Mouse (Mus musculus) gastrocnemius, adult 18-20 months (tissue): ENCODE measurements around the gene Nell2. TPM values are rescaled to one million over a fixed set of nuclear protein-coding genes. Genes with fewer than 3 reads are reported as not detected.
"Not testable (repeated sequence)": the region's sequence is repeated elsewhere in the genome, so short reads cannot be mapped to it uniquely, and the experiment has no call there.

ENCODE experiments used
- DNase-seq: peaks from one replicate; pipeline ENCODE4 v3.0.0; 2021; ENCODE audit warnings: low spot score
- long read RNA-seq, 2 experiments: library from polyadenylated mRNA; stranded (forward); transcript quantifications; one replicate each; pipeline ENCODE4 v2.0.0; 2021
- total RNA-seq, 2 experiments: library from RNA; stranded (reverse); gene quantifications; 2 replicates each; pipeline ENCODE4 v1.2.3; 2021

The Nell2 gene
- under 1 TPM in 1 of 2 experiments, not detected in 1; 0.33 TPM for total RNA-seq
- long read RNA-seq, experiment 1, partial matches to known transcripts = 0 of 1 reads
- long read RNA-seq, experiment 1, other reads (novel, unspliced or antisense) = 1 of 1 reads
- long read RNA-seq, experiment 2, partial matches to known transcripts = 0 of 1 reads
- long read RNA-seq, experiment 2, other reads (novel, unspliced or antisense) = 0 of 1 reads

DNA sequence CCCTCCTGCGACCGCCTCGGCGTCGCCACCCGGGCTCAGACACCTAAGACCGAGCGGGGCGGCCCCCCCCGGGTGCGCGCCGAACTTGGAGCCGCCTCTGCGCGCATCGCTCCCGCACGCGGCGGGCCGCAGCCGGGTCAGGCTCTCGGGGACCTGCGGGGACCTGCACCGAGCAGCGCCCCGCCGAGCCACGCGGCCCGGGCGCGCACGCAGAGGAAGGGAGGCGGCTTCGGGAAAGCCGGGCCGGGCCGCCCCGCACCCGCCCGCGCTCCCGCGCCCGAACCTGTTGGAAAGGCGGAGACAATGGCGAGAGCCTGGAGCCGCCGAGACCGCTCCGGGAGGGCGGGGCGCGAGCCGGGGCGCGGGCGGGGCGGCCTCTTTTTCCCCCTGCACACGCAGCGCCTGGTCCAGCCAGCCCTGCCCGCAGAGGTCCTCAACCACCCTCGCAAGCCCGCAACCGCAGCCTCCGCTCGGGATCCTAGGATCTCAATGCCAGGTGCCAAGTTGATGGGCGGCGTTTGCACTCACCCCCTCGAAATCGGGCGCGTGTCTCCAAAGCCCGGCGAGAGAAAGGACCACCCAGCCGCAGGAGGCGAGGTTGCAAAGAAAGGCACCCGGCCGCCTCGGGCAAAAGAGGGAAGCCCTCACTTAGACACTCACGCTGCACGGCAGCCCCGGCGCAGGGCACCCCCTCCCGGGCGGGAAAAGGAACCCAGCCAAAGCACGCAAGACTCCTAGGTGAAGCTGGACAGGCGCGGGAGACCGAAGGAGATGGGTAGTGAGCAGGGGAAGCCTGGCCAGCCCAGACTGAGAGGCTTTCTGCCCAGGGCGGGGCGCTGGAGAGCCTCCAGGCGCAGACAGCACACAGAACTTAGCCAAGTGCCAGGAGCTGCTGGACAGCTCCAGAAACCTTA, at the start of gene Nell2:
Gene Nell2 (minus strand): TSS at position 612 of the 914 bp plus-strand sequence.
- DNase-seq = no peak

- DNase-seq = peak; percentile 51
Measured at GRCm38 (mm10) chr15:95574661-95575060, 46.3 kb upstream of the Nell2 start.

GRCm38 (mm10) chr15:95569606-95570005, 41.2 kb upstream of the Nell2 start:
- no peak for DNase-seq

DNA sequence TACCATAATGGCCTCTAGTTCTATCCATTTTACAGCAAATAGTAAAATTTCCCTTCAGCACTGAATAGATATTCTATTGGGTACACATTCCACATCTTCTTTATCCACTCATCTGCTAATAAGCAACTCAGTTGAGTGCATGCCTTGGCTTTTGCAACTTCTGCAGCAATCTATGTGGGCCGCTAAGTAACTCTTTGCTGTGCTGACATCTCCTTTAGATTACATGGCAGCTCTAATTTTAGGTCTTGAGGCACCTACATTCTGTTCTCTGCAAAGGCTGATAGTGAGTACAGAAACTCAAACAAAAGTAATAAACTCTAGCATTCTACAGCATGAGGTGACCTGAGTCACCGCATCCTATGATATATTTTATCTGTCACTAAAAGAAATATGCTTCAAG, 36.8 kb upstream of the Nell2 start:
- DNase-seq = no peak

DNA sequence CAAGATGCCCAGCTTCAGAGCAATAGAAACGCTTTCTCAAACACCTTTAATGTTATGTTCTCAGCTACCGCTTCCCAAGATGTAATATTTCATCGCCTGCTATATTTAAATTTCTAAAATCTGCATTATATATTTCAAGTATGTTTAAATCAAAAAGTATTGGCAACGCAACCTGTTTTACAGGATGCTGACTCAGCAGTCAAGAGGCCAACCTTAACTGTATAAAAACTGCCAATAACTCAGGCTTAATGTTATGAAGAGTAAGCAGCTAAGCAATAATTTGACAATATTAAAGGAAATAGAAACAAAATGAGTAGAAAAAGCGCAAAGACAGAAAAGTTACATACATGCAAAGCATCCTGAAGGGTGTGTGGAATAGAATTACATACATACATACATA, 32.9 kb upstream of the Nell2 start:
- no peak for DNase-seq

- DNase-seq = no peak
Measured at GRCm38 (mm10) chr15:95550011-95550410, 21.7 kb upstream of the Nell2 start.

- DNase-seq = no peak
Measured at GRCm38 (mm10) chr15:95542632-95543031, 14.3 kb upstream of the Nell2 start.

GRCm38 (mm10) chr15:95536724-95537123, 8.4 kb upstream of the Nell2 start:
- no peak for DNase-seq

- DNase-seq = no peak
Measured at GRCm38 (mm10) chr15:95536230-95536629, 7.9 kb upstream of the Nell2 start.

DNA sequence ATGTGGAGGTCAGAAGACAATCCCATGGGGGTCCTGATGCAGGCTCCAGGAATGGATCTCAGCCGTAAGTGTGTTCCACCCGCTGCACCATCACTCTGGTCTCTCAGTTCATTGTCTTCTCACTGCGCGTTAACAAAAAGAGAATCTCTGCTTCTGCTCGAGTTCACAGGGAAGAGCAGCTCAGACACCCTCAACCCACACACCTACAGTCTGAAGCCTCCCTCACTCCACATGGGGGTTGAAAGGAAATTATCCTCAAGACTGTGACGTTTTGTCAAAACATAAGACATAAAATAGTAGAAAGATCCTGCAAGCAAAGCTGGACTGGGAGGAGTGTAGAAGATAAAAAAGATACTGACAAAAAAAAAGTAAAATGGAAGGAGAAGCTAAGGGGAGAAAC, 6.3 kb upstream of the Nell2 start:
- no peak for DNase-seq

DNA sequence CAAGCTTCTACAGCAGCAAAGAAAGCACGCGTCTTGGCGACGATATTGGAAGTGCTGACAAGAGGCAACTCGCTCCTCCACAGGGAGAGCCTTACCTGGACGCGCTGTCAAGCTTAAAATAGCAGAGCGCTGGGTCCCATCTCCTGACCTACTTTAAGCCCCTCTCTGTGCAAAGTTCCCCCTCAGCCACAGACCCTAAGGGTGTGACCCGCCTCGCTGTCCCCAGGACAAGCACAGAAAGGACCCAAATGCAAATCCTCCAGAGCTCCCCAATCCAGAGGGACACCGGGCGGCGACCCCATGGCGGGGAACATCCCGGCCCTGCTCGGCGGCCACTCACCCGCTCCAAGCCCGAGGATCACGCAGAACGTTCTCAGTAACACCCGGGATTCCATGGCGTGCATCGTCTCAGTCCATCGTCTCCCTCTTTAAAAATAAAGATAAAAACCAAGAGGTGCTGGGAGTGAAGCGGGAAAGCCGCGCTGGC, 855 bp downstream of the Nell2 start:
- DNase-seq = no peak

- no peak for DNase-seq
Measured at GRCm38 (mm10) chr15:95526626-95527411, 1.5 kb downstream of the Nell2 start.

DNA sequence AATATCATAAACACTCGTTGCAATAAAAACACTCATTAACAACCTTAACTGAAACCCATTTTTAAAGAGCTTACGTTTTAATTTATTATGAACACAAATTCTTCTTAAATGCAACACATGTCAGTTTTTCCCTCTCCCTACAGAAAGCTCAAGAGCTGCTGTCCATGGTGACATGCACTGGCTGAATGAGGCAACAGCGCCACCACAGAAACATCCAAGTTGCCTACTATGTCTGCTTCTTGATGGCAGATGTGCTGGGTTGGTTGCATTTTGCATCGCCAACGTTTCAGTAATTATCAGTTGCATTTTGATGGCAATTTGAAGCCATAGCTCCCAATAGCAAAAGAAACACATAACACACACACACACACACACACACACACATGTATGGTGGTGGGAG, 2.4 kb downstream of the Nell2 start:
- DNase-seq = no peak

GRCm38 (mm10) chr15:95518204-95518603, 10.2 kb downstream of the Nell2 start:
- DNase-seq = no peak

- not testable (repeated sequence) for DNase-seq
Measured at GRCm38 (mm10) chr15:95513306-95513705, 15.1 kb downstream of the Nell2 start.

DNA sequence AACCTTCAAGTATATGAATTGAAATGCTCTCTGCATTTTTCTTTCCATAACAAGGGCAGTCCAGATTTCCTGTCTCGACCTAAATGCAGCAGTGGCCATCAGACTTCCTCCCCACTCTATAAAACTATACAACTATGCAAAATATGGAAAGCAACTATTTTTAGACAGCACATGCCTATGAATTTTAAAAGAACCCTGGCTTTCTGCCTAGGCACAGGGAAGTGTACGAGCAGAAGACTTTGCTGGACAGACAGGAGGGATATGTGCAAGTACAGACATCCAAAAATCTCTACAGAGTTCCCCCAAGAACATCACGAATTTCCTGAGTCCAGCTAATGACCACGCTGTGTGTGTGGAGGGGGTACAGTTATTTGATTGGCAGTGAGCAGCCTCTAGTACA, 32.7 kb downstream of the Nell2 start:
- DNase-seq = no peak

DNA sequence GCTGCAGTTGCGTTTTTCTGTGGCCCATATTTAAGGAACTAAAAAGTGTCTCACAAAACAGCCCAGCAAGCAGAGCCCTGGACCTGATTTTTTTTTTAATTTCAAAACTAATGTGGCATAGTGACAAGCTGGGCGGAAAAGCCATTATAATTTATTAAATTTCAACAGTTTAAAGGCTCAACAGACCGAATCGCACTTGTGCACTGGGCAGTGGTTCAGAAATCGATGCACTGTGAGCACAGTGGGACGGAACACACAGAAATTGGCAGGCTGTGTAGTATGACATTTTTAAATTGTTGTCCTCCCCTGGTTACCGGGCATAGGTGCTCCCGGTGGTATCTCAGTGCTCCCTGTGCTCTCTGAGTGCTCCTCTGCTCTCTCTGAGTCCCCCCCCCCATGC, 33.2 kb downstream of the Nell2 start:
- DNase-seq = no peak

DNA sequence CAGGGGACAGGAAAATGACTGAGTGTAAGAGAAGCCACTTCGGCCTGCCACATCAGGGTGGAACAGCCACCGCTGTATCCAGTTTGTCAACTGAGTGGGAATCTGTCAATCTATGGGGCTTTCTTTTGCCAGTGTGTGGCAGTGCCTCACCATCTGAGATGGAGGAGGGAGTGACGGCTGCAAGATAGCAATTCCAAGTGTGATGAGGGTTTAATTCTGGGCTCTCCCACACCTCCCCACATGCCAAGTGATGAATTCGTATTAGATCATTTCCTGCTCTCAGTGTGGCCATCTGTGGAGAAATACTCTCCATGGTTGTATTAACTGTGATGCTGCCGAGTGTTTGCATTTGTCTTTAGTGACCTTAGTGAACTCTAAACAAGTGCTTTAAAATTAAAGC, 36.2 kb downstream of the Nell2 start:
- DNase-seq = no peak

DNA sequence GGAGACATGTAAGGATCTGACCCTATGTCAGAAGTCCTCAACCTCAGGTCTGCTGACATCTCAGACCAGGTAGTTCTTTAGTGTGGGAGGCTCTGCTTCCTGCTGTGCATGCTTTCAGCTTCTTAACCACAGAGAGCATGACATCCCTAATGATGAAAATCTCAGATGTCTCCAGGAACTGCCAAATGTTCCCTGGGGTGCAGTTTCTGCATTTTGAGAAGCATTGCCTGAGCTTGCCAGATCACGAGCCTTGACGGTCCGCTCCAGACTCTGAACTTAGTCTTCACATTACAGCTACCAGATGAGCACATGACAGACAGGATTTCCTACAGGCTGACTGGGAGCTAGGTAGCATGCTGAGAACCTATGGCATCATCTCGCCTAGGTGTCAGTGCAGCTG, 39.2 kb downstream of the Nell2 start:
- DNase-seq = no peak

GRCm38 (mm10) chr15:95487961-95488360, 40.4 kb downstream of the Nell2 start:
- DNase-seq = no peak

- DNase-seq = no peak
Measured at GRCm38 (mm10) chr15:95482002-95482401, 46.4 kb downstream of the Nell2 start.

DNA sequence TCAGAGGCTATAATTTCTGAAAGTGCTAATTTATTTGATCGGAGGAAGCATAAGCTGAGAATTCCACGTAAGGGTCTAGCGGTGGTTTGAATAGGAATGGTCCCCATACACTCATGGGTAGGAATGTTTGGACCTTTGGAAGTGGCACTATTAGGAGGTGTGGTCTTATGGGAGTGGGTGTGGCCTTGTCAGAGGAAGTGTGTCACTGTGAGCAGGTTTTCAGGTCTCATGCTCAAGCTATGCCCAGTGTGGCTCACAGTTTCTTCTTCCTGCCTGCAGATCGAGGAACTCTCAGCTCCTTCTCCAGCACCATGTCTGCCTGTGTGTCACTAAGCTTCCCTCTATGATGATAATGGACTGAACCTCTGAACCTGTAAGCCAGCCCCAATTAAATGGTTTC, 46.8 kb downstream of the Nell2 start:
- no peak for DNase-seq
